Mouse (Mus musculus) macrophage (primary cell): ENCODE results near the gene Rasa3. TPM values are rescaled to one million over a fixed set of nuclear protein-coding genes. Genes with fewer than 3 reads are reported as not detected.

Experiments used
- H3K27ac ChIP-seq: fragments of 350-480 bp; formaldehyde crosslinking; 2 replicates; pipeline ENCODE4 v1.9.0; 2021
- H3K36me3 ChIP-seq: fragments of 350-480 bp; formaldehyde crosslinking; 2 replicates; pipeline ENCODE4 v1.9.0; 2021; ENCODE audit errors: inconsistent target
- H3K4me3 ChIP-seq: fragments of 350-480 bp; formaldehyde crosslinking; 2 replicates; pipeline ENCODE4 v1.9.0; 2021; ENCODE audit errors: inconsistent target
- H3K79me2 ChIP-seq: fragments of 350-480 bp; formaldehyde crosslinking; 2 replicates; pipeline ENCODE4 v1.9.0; 2021; ENCODE audit errors: inconsistent target
- WGBS: methylation state at CpG from one replicate; pipeline ENCODE4 v1.1.7; 2026; ENCODE audit warnings: inconsistent platforms; ENCODE audit not compliant: missing documents; 5-methylcytosine and 5-hydroxymethylcytosine counted together
- polyA plus RNA-seq: library from polyadenylated mRNA; stranded (reverse); fragments of 250-400 nt; gene quantifications from 3 replicates; pipeline ENCODE4 v1.2.4, GENCODE M21; 2018; ENCODE audit warnings: inconsistent platforms

The Rasa3 gene
- polyA plus RNA-seq, 1 experiment from 2014 or later: 95.1 TPM

GRCm38 (mm10) chr8:13627591-13627990, 49.8 kb downstream of the Rasa3 start:
- Histone ChIP-seq H3K27ac (peak overlapping the region; percentile 25), H3K36me3 (peaks cover 28% of the 10 kb centered on the region), H3K79me2 (peaks cover 98% of the 10 kb centered on the region), H3K4me3 (no peak overlapping the region)
- whole genome bisulfite sequencing: 59% methylated on average over 5 of the region's 5 CpGs

- Histone ChIP-seq H3K79me2 (peaks cover 98% of the 10 kb centered on the region), H3K36me3 (peaks cover 27% of the 10 kb centered on the region), H3K4me3 (no peak overlapping the region), H3K27ac (no peak overlapping the region; the same call in 1 of the 2 replicates)
- WGBS: 91% methylated on average over 10 of the region's 10 CpGs
These were observed 51.3 kb downstream of the Rasa3 start for GRCm38 (mm10) chr8:13626114-13626513.

- Histone ChIP-seq H3K36me3 (peaks cover 20% of the 10 kb centered on the region), H3K4me3 (no peak overlapping the region), H3K79me2 (peaks cover 98% of the 10 kb centered on the region), H3K27ac (peak overlapping the region; percentile 98)
- 82% methylated on average over 5 of the region's 5 CpGs for WGBS
These were observed 52.0 kb downstream of the Rasa3 start for GRCm38 (mm10) chr8:13625281-13625970.

- Histone ChIP-seq H3K79me2 (peaks cover 98% of the 10 kb centered on the region), H3K4me3 (no peak overlapping the region), H3K36me3 (peaks cover 15% of the 10 kb centered on the region), H3K27ac (peak overlapping the region; percentile 98)
- WGBS: 68% methylated on average over 11 of the region's 11 CpGs
These were observed 52.5 kb downstream of the Rasa3 start for GRCm38 (mm10) chr8:13624863-13625262.

GRCm38 (mm10) chr8:13623911-13624421, 53.4 kb downstream of the Rasa3 start:
- 5% methylated on average over 10 of the region's 10 CpGs for WGBS

GRCm38 (mm10) chr8:13623038-13623750, 54.2 kb downstream of the Rasa3 start:
- Histone ChIP-seq H3K4me3 (no peak overlapping the region), H3K36me3 (peaks cover 7% of the 10 kb centered on the region; the same call in 1 of the 2 replicates), H3K79me2 (peaks cover 98% of the 10 kb centered on the region), H3K27ac (peak overlapping the region; percentile 98)
- 62% methylated on average over 9 of the region's 9 CpGs for WGBS

More at GRCm38 (mm10) chr8:13623911-13624421, 53.4 kb downstream of the Rasa3 start:
- H3K4me3 ChIP-seq: no peak overlapping the region
- peaks cover 7% of the 10 kb centered on the region for H3K36me3 ChIP-seq
- H3K27ac ChIP-seq: peak overlapping the region; percentile 98
- peaks cover 98% of the 10 kb centered on the region for H3K79me2 ChIP-seq

GRCm38 (mm10) chr8:13620226-13620920, 57.0 kb downstream of the Rasa3 start:
- no peak overlapping the region for H3K4me3 ChIP-seq
- no peak overlapping the region for H3K27ac ChIP-seq
- peaks cover 100% of the 10 kb centered on the region for H3K79me2 ChIP-seq
- no peaks in the 10 kb centered on the region; the same call in 1 of the 2 replicates for H3K36me3 ChIP-seq
- 98% methylated on average over 9 of the region's 9 CpGs for WGBS

GRCm38 (mm10) chr8:13616831-13617505, 60.4 kb downstream of the Rasa3 start:
- no peak overlapping the region for H3K4me3 ChIP-seq
- H3K36me3 ChIP-seq: peaks cover 29% of the 10 kb centered on the region
- 72% methylated on average over 17 of the region's 17 CpGs for WGBS
- peaks cover 91% of the 10 kb centered on the region for H3K79me2 ChIP-seq
- H3K27ac ChIP-seq: no peak overlapping the region

- Histone ChIP-seq H3K27ac (no peak overlapping the region), H3K79me2 (peaks cover 78% of the 10 kb centered on the region), H3K4me3 (no peak overlapping the region), H3K36me3 (peaks cover 47% of the 10 kb centered on the region)
- 88% methylated on average over 10 of the region's 10 CpGs for WGBS
These were observed 62.4 kb downstream of the Rasa3 start for GRCm38 (mm10) chr8:13614924-13615391.

- peaks cover 55% of the 10 kb centered on the region for H3K36me3 ChIP-seq
- WGBS: 90% methylated on average over 9 of the region's 9 CpGs
- H3K79me2 ChIP-seq: peaks cover 78% of the 10 kb centered on the region
- H3K27ac ChIP-seq: no peak overlapping the region
- no peak overlapping the region for H3K4me3 ChIP-seq
These were observed 63.3 kb downstream of the Rasa3 start for GRCm38 (mm10) chr8:13614136-13614535.

- Histone ChIP-seq H3K79me2 (peaks cover 54% of the 10 kb centered on the region; the same call in 1 of the 2 replicates), H3K4me3 (no peak overlapping the region), H3K27ac (no peak overlapping the region), H3K36me3 (peaks cover 74% of the 10 kb centered on the region)
- 94% methylated on average over 10 of the region's 12 CpGs for WGBS
These were observed 65.7 kb downstream of the Rasa3 start for GRCm38 (mm10) chr8:13611702-13612101.

GRCm38 (mm10) chr8:13609971-13610370, 67.4 kb downstream of the Rasa3 start:
- Histone ChIP-seq H3K4me3 (no peak overlapping the region), H3K36me3 (peaks cover 91% of the 10 kb centered on the region), H3K27ac (no peak overlapping the region), H3K79me2 (peaks cover 37% of the 10 kb centered on the region; the same call in 1 of the 2 replicates)
- 87% methylated on average over 5 of the region's 5 CpGs for WGBS

GRCm38 (mm10) chr8:13608946-13609345, 68.5 kb downstream of the Rasa3 start:
- no peak overlapping the region for H3K4me3 ChIP-seq
- H3K79me2 ChIP-seq: peaks cover 27% of the 10 kb centered on the region; the same call in 1 of the 2 replicates
- peaks cover 92% of the 10 kb centered on the region for H3K36me3 ChIP-seq
- 91% methylated on average over 6 of the region's 6 CpGs for WGBS
- no peak overlapping the region for H3K27ac ChIP-seq
